Comparison of ENCODE assay signal across 27 mouse cellular contexts in genomic region chr6:71096126-71096525, GRCm38 (mm10).
"Had no signal": no experiment of that assay in that cellular context is flagged by ENCODE, and none has a peak within 500 bp of the region (broad histone marks: within the 10 kb centered on the region; RNA-seq: fewer than 3 reads in every experiment).

No protein-coding gene starts in this region.

- H3K9me3 ChIP-seq: heart, embryonic 10.5 days; heart, embryonic 12.5 days; hindbrain, embryonic 10.5 days; hindbrain, embryonic 12.5 days; intestine, embryonic 15.5 days; limb, embryonic 10.5 days; limb, embryonic 12.5 days; liver, embryonic 13.5 days; liver, embryonic 15.5 days had no signal

- H3K4me3 ChIP-seq: gastrocnemius, adult 2 months; heart, embryonic 10.5 days; heart, embryonic 12.5 days; hindbrain, embryonic 10.5 days; hindbrain, embryonic 12.5 days; intestine, embryonic 15.5 days; layer of hippocampus, adult 2 months; left cerebral cortex, adult 2 months; limb, embryonic 10.5 days; limb, embryonic 12.5 days; liver, embryonic 13.5 days; liver, embryonic 15.5 days had no signal

- H3K36me3 ChIP-seq: heart, embryonic 10.5 days; heart, embryonic 12.5 days; hindbrain, embryonic 10.5 days; hindbrain, embryonic 12.5 days; intestine, embryonic 15.5 days; limb, embryonic 10.5 days; limb, embryonic 12.5 days; liver, embryonic 13.5 days; liver, embryonic 15.5 days had no signal

- H3K27me3 ChIP-seq: heart, embryonic 12.5 days; hindbrain, embryonic 12.5 days; intestine, embryonic 15.5 days; limb, embryonic 12.5 days; liver, embryonic 13.5 days; liver, embryonic 15.5 days had no signal

- H3K27ac ChIP-seq: gastrocnemius, adult 2 months; heart, embryonic 10.5 days; hindbrain, embryonic 10.5 days; hindbrain, embryonic 12.5 days; hindbrain, embryonic 14.5 days; intestine, embryonic 15.5 days; layer of hippocampus, adult 2 months; left cerebral cortex, adult 2 months; limb, embryonic 10.5 days; limb, embryonic 12.5 days; liver, embryonic 13.5 days; liver, embryonic 15.5 days had no signal

- H3K4me2 ChIP-seq: heart, embryonic 12.5 days; hindbrain, embryonic 12.5 days; hindbrain, embryonic 14.5 days; intestine, embryonic 15.5 days; limb, embryonic 12.5 days; liver, embryonic 11.5 days; liver, embryonic 13.5 days; liver, embryonic 15.5 days had no signal

- H3K9ac ChIP-seq: heart, embryonic 12.5 days; hindbrain, embryonic 12.5 days; hindbrain, embryonic 14.5 days; intestine, embryonic 15.5 days; limb, embryonic 12.5 days; liver, embryonic 13.5 days; liver, embryonic 15.5 days had no signal

- ATAC-seq: hindbrain, embryonic 16.5 days; inflammation-experienced regulatory T-cells, adult 6 months; intestine, embryonic 15.5 days had no signal

- DNase-seq: gastrocnemius, adult 2 months; gastrocnemius, postnatal 10 days; gastrocnemius, postnatal 25 days; heart, adult 18-20 months; heart, postnatal 10 days; heart, postnatal 4 days; kidney, adult 18-20 months; kidney, adult 8-10 months; kidney, postnatal 10 days; kidney, postnatal 25 days; kidney, postnatal 4 days; liver; liver, embryonic 13.5 days had no signal

- H3K4me1 ChIP-seq: heart, embryonic 10.5 days; heart, embryonic 12.5 days; hindbrain, embryonic 10.5 days; hindbrain, embryonic 12.5 days; intestine, embryonic 15.5 days; limb, embryonic 10.5 days; limb, embryonic 12.5 days; liver, embryonic 13.5 days; liver, embryonic 15.5 days had no signal
